Mouse (Mus musculus): ENCODE measurements at regions not wholly inside any gene's neighbourhood (a gene's known extent, or its start where the extent isn't known, plus 50 kb on each side); places are given as distances from the start of the nearest gene placed in this dataset.

DNA sequence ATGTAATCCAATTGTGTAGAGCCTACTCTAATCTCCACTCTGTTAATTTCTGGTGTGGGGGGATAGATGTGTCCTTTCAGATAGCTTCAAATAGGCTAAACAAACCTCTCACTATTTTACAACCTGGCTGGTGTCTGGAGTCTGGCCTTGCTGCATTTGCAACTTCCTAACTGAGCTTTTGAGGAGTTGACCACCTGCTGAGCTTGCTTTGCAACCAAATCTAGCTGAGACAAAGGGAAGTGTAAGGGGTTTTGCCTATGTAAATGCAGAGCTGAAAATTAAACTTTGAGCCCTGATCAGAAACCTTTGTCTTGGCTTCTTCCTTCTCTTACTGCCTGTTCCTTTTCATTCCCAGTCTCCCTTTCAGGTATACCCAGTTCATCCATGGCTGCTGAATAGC lies 404.3 kb downstream of the Cetn3 start:
- intact Hi-C loops (cut with DNase I): no loop called here
- no peak for DNase-seq (ENCODE audit: low spot score)

DNA sequence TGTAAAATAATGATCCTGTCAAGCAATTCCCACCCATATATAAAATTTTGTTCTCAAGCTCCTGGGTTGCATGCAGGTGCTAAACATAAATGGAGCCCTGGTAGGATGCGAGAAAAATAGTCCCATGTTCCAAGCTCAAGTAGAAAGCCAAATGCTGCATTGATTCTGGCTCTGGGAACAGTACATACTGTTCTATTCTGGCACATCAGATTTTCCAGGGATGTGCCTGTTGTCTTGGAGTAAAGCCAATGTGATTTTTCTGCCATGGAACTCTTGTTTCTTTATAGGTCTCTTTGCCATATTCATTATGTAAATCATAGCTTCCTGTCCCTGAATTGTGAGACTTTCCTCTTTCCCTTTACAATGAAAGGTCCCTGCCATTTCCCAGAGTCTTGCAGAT lies 417.9 kb downstream of the Cetn3 start:
- intact Hi-C loops (cut with DNase I): no loop called here
- DNase-seq (ENCODE audit: low spot score): no peak

DNA sequence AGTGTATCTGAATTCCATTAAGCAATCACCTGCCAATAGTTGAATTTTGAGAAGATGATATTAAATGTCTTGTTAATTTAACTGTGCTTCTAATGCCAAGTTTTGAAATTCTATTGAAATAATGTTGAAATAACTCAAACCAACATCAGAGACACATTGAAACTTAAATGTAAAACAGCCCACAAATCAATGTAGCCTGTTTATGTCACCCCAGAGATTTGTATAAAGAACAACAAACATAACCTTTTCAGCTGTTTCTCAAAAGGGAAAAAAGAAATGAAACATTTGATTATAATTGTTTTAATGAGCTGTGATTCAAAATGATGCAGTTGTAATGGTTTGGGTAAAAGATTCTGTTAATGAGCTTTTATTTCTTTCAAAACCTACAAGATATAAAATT lies 442.6 kb downstream of the Cetn3 start:
- no peak for DNase-seq (ENCODE audit: low spot score)
- intact Hi-C loops (cut with DNase I): no loop called here

DNA sequence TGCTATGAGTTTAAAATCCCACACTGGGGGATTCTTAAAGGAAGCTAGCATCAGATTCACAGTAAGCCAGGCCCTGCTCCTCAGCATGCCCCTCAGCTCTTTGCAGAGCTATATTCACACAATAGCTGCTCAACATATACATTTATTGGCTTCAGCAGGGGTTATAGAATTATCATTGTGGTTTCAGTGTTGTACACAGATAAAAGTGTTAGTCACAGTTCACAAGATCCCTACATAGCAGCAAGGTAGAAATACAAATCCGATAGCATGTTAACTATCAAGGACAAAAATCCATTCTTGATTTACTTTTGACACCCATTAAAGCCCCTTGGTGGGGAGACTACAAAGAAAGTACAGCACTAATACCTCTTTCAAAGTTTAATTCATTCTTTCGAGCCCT lies 451.0 kb downstream of the Cetn3 start:
- DNase-seq (ENCODE audit: low spot score): no peak

DNA sequence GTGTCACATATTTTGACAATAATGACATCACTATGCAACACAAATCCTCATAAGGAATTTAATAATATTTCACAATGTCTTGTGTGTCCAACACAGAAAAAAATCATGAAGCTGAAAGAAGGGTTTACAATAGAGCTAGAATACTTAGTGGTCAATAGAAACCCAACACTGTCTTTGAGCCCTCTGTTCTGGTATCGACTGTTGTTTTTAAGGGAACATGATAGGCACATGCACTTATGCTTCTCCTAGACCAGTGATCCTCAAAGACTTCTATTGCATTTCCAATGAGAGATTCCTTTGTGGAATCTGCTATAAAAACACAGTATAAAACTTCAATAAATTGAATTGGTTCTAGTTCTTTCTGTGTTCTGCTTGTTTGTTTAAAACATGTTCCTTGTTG lies 463.4 kb downstream of the Cetn3 start:
- DNase-seq (ENCODE audit: low spot score): no peak
- intact Hi-C loops (cut with DNase I): no loop called here

More for the DNA sequence above, 451.0 kb downstream of the Cetn3 start:
- intact Hi-C loops (cut with DNase I): no loop called here

DNA sequence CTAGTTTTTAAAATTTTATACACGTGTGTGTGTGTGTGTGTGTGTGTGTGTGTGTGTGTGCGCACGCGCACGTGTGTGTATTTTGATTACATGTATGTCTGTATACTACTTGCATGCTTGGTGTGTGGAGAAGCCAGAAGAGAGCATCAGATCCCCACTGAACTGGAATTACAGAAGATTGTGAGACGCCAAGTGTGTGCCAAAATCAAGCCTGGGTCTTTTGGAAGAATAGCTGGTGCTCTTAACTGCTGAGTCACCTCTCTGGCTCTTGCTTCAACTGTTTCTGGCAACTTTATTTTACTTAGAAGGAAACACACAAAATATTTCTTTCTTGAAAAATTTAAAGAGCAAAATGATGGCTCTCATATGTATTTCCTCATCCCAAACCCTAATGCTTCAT lies 467.5 kb downstream of the Cetn3 start:
- DNase-seq (ENCODE audit: low spot score): no peak
- intact Hi-C loops (cut with DNase I): loop anchor here (10.0 kb wide), 2 partner anchors 114 to 196 kb away; no protein-coding TSS in a partner anchor

DNA sequence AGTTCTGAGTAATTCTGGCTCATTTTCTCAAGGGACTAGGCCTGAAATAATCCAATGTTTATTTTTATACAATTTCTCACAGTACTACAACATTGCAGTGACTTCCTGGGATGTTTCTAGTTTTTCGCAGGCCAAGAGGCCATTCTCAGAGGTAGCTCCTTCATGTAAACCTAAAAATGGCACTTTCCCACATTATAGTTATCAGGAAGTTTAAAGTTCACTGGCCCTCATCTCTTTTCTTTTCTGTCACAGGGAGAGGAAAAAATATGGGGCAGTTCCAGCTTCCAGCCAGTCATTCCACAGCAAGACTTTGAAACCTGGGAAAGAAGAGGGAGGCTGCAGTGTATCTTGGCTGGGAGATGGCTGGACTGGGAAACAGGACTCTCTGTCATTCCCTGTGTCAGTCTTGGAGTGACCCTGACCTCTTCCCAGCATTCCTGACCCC lies 475.6 kb downstream of the Cetn3 start:
- intact Hi-C loops (cut with DNase I): loop anchor here (10.0 kb wide), 2 partner anchors 106 to 204 kb away; no protein-coding TSS in a partner anchor
- peak; percentile 17 for DNase-seq (ENCODE audit: low spot score)

DNA sequence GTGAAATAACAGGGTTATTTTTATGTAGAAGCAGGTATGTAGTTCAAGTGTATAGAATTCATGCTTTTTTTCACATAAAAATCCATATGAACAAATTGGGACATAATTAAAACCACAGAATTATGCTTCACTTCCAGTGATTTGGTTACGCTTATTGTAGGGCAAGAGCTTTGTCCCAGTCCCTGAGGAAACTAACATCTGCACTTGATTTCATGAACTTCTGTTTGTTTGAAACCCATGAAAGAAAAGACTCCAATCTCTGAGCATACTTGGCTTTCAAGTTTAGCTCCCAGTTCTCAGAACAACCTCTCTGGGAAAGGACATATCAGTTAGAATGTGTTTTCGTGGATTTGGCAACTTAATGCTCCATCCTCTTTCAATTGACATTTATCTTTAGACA lies 481.4 kb downstream of the Cetn3 start:
- no peak for DNase-seq (ENCODE audit: low spot score)
- intact Hi-C loops (cut with DNase I): no loop called here

DNA sequence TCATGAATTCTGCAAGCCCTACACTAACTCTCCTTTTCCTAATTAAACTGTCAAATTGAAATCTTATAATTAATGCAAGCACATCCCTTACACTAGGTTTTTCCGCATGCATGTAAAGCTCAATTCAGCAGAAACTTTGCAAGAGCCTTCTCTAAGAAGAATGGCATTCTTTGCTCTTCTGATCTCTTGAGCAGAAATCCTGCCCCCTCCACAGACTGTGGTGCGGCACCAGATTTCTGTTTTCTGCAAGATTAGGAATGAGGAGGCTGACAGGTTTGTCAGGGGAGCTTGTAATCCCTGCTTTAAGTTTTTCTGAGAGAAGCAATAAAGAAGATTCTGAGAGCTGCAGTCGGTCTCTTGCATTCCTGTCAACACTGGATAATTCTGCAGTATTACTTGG lies 482.3 kb downstream of the Cetn3 start:
- intact Hi-C loops (cut with DNase I): no loop called here
- DNase-seq (ENCODE audit: low spot score): no peak

DNA sequence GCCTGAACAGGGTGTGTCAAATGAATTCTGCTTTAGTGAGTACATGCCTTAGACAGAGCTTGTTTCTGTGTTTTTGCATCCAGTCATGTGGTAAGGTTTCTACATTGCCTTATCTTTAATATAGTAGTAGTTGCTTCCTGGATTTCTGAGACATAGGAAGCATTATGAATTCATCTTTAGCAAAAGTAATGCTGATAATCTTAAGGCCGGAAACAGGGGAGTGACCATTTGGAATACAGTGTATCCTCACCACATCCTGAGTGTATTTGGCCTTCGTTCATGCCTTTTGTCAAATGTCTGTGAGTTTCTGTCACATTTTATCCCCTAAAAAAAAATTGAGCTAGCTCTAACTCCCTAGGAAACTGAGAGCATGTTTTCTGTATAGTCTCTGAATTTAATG lies 482.9 kb downstream of the Cetn3 start:
- intact Hi-C loops (cut with DNase I): no loop called here
- no peak for DNase-seq (ENCODE audit: low spot score)

DNA sequence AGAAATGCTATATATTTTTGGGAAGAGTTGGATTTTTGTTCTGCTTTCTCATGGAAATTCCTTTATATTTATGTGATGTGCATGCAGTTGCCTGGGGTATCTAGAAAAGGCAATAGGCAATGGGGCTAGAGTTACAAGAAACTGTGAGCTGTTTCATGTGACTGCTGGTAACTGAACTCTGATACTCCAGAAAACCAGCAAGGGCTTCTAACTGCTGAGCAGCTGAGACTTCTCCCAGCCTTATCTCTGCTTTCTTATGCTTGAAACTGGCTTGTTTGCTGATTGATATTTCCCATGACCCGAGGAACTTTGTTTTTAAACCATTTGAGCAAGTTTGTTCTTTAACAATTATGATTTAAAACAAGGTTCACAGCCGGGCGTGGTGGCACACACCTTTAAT lies 491.9 kb downstream of the Cetn3 start:
- no peak for DNase-seq (ENCODE audit: low spot score)
- intact Hi-C loops (cut with DNase I): no loop called here

DNA sequence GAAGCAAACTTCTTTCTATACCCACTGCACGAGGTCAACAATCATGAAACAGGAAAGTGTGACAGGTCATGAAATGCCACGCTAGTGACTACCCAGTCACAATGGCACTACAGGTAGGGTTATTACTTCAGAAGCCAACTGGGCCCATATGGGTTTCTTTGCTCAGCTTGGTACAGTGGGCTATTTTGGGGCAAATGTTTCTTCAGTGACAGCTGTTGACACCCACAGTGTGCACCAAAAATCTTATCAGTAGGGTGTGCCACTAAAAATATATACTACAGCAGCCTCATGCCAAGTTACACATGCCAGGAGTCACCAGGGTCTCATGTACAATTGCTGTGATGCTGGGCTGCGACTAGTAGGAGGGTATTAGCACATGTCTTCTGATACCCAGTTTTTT lies 493.1 kb downstream of the Cetn3 start:
- DNase-seq (ENCODE audit: low spot score): no peak
- intact Hi-C loops (cut with DNase I): no loop called here

DNA sequence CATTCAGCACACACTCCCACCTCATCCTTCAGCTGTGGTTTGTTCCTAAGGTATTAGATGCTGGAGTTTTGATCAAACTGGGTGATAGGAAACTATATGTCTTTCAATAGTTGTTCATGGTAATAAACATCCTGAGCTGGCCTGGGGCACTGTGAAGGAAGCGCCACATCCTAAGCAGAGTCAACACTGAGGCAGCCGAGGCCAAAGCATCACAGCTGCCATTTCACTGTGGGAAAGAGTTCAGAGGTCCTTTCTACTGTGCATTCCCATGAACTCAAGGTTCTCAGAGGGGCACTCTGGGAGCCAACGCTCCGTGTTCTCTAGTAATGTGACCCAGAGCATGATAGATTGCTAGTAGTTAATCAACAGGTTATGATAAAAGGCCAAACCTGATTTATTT lies 497.9 kb downstream of the Cetn3 start:
- no peak for DNase-seq (ENCODE audit: low spot score)
- intact Hi-C loops (cut with DNase I): no loop called here

DNA sequence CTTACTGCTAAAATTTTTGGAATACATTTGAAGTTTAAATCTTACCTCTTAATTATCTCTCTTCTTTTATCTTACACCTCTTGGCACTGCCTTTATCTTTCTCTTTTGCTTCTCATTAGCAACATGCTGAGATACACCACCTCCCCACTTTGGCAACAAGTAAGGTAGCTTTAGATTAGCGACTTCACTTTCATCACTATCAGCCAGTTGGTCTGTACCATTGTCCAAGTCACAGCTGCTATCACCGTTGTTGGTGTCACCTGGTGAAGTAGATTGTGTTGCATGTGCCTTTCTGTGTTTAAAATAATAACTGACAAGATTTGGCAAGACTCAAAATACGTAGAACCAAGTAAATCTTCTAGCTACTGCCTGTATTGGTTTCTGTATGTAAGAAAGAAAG lies 513.0 kb downstream of the Cetn3 start:
- DNase-seq (ENCODE audit: low spot score): no peak
- intact Hi-C loops (cut with DNase I): no loop called here

DNA sequence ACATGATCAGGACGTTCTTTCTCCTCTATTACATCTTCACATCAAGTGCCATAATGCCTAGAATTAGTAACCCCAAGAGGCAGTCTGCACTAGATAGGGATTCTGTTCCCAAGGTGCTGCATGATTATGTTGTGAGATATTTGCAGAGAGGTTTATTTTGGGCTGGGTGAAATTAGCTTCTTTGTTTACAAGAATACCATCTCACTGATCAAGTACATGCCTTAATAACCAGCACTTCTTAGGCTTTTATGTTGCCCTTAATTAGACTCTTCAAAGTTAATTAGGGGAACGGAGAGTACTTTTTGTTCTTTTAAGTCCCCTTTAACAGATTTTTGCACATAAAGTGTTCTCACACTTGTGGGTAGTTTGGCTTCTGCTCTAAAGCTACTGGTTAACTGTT lies 521.4 kb downstream of the Cetn3 start:
- DNase-seq (ENCODE audit: low spot score): no peak
- intact Hi-C loops (cut with DNase I): no loop called here

DNA sequence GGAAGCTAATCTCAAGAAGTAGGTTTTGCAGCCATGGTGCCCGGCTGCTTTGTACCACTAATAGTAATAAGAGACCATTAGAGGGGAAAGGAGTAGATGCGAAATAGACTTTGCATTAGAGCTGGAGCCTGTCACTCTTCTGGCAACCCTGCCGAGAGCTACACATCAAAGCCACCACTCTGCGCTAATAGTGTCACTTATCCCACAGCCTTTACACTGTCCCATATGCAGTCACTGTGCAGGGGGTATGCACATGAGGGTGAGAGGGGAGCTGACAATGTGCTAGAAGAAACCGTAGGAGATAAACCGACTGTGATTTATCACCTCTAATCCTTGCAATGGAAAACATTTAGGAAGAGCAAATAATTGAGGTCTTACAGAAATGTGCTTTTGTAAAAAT lies 522.2 kb downstream of the Cetn3 start:
- DNase-seq (ENCODE audit: low spot score): no peak
- intact Hi-C loops (cut with DNase I): no loop called here

DNA sequence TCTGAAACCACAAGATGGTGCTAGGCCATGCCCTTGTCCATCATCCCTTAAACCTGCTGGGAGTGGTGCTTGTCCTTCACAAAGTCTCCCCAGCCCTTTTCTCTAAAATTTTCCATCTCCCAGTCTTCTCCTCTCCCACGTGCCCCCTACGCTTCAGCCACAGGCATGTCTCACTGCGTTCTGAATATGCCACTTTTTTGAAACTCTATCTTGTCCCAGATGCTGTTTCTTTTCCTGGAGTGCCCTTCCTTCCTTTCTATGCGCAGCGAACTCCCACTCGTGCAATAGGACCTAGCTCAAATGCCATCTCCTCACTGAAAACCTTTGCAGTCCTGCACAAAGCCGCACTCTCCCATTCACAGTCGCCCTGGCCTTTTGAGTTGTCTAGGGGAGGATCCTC lies 525.5 kb downstream of the Cetn3 start:
- intact Hi-C loops (cut with DNase I): no loop called here
- DNase-seq (ENCODE audit: low spot score): no peak

DNA sequence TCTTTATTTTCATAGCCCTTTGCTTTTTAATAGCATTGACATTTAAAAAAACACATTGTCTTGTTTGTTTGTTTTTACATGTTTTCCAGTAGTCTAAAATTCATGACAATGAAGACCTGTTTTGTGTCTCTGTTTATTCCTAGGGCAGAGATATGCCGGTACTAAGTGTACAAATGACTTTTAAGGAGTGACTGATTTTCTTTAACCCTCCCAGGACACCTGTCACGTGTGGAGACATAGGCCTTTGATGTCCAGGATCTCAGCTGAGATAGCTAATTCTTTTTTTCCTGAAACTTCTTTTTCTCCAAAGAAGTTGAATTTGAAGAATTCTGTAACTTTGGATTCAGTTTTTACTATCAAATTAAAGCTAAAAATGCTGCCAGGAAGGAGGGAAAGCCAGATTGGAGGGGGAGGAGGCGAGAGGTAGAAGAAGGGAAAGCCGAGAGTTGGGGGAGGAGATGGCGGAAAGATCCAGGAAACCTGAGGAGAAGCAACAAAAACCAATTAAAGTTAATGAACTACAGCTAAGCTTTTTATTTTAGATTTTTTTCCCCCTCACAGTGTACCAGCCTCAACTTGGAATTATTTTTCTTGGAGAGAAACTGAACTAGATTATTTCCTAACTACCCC lies 533.8 kb downstream of the Cetn3 start:
- DNase-seq (ENCODE audit: low spot score): no peak

DNA sequence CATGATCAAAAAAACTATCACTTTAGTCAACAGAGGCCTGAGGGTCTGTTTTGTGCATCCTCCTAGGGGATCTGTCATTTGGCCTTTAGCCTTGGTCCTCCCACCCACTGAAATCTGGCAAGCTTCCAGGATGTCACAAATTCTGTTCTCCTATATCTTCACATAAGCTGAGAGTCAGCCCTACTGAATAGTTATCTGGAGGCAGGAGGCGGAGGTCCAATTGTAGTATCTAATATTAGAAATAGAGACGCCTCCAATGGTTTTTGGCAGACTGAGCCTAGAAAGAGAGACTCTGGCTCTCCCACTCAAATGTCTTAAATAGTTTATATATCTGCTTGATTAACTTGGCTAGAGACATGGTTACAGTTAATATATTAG lies 534.3 kb downstream of the Cetn3 start:
- intact Hi-C loops (cut with DNase I): no loop called here

More for the DNA sequence above, 533.8 kb downstream of the Cetn3 start:
- intact Hi-C loops (cut with DNase I): no loop called here

DNA sequence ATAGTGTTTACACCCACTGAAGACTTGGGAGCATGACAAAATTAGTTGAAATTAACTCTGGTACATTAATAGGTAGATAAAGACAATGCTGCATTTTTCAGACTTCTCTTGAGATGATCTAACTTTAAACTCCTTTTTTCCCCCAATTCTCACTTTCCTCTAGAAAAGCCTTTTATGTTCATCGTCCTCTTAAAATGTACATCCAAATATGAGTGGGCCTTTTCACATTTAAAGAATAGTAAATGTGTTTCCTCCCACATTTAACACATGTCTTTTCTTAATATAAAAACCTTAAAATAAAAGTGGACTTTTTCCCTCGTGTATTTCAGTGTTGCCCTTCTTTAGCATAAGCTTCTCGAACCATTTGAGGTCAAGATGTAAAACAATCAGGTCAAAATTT lies 535.5 kb downstream of the Cetn3 start:
- intact Hi-C loops (cut with DNase I): no loop called here
- no peak for DNase-seq (ENCODE audit: low spot score)

More for the DNA sequence above, 534.3 kb downstream of the Cetn3 start:
- DNase-seq (ENCODE audit: low spot score): no peak

DNA sequence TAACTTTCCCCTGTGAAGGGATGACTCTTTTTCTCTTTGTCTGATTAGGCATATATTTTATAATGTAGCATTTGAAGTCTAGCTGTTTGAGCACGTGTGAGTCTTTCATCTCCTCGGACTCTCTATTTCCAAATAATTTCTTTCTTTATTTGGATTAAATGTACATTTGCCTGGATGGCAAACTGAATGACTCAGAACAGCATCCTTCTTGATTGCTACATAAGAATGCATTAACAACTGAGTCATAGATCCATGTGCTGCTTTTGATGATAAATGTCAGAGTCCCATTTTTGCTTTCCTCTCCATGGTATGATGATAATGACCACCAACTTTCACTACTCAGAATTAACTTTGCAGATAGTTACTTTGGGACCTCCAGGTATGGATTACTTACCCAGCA lies 571.5 kb downstream of the Cetn3 start:
- no peak for DNase-seq (ENCODE audit: low spot score)
- intact Hi-C loops (cut with DNase I): no loop called here

DNA sequence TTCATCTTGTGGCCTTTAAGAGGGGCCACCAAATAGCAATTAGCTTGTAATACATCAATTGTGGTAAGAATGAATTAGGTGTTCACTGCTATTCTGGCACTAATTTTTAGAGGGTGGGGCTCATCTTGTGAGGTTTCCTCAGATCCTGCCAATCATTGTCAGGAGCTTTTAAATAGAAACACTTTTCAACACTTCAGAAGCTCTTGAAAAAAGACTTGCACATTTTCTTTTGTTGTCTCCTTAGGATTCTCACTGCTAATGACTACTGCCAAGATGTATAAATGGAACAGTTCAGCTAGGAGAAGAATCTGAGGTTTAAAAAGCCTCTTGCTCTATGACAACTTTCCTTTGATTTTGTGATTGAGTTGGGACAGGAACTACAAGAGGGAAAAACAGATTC lies 572.4 kb downstream of the Cetn3 start:
- intact Hi-C loops (cut with DNase I): no loop called here
- no peak for DNase-seq (ENCODE audit: low spot score)

DNA sequence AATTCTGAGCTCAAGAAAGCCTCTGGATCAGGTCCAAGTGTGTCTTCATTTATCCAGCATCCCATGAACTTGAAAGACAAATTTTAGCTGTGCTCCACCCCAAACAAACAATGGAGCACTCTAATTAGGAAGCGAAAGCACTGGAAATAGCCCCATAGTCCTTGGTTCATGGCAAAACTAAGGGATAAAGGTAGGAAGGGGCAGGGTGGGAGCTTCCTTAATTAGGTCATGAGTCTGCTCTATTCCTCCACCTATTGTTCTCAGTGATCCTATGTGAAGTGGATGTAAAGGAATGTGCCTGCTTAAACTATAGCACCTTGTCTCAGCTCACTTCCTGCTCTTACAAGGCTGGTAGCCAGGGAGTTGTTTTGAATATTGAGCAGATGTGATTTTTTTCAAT lies 576.6 kb downstream of the Cetn3 start:
- intact Hi-C loops (cut with DNase I): no loop called here
- no peak for DNase-seq (ENCODE audit: low spot score)
